In the genomic region with DNA sequence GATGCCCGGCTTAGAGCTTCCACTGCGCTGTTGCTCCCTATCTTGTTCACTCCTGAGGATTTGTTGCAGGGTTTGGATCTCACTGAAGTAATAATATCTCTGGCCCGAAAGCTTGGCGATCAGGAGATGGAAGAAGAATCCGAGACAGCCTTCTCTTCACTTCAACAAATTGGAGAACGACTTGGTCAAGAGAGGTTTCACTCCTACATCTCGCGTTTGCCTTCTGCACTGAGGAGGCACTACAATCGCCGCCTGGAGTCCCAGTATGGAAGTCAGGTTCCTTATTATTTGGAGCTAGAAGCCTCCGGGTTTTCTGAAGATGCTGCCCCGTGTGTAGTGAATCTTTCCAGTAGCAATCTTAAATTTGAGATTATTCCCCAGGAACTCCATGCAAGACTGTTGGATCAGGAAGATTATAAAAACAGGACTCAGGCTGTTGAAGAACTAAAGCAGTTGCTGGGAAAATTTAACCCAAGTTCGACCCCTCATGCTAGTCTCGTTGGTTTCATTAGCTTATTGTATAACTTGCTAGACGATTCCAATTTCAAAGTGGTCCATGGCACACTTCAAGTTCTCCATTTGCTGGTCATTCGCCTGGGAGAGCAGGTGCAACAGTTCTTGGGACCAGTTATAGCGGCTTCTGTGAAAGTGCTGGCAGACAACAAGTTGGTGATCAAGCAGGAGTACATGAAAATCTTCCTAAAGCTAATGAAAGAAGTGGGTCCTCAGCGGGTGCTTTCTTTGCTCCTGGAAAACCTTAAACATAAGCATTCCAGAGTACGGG, we compare ENCODE assay signal across 8 mouse cellular contexts. TPM values are rescaled to one million over a fixed set of nuclear protein-coding genes. Genes with fewer than 3 reads are reported as not detected.
DNase-seq lines count a peak whose midpoint lies in the region; ATAC-seq and TF ChIP-seq lines count a peak whose summit lies in the region.

No protein-coding gene starts in this region.

- peaks cover 0 to 12% of the 10 kb centered on the region in 2 experiments for H3K36me3 ChIP-seq in CH12.LX (replicated peaks in 1 of 2; ENCODE audit: control insufficient read depth in 1 of 2, insufficient read depth in 1 of 2, low read length in 1 of 2)
- no peaks in the 10 kb centered on the region; the same call in 1 of the 2 replicates for H3K36me3 ChIP-seq in embryonic facial prominence, embryonic 13.5 days

- peak; percentile 6 for DNase-seq in gastrocnemius, postnatal 14 days
- no peak for DNase-seq in gastrocnemius, adult 8-10 months (ENCODE audit: low spot score in 2 of 2)
- DNase-seq in CH12.LX (ENCODE audit: extremely low read depth), result peak; percentile 54
- DNase-seq in induced T-regulatory cell, adult 2 months (ENCODE audit: low read depth), result peak; percentile 46
- DNase-seq in lung, postnatal 10 days, result peak; percentile 10
- no peak for DNase-seq in layer of hippocampus, adult 11-12 months (ENCODE audit: low spot score)

- H3K27me3 ChIP-seq in CH12.LX (replicated peaks), result no peaks in the 10 kb centered on the region
- H3K27me3 ChIP-seq in embryonic facial prominence, embryonic 13.5 days, result no peaks in the 10 kb centered on the region

- peak overlapping the region; percentile 80 for H3K9ac ChIP-seq in CH12.LX (ENCODE audit: insufficient read depth, low read depth)
- H3K9ac ChIP-seq in embryonic facial prominence, embryonic 13.5 days, result peak overlapping the region; percentile 90

- no peak for TF ChIP-seq POLR2A in CH12.LX (IDR thresholded peaks at IDR 0.05; ENCODE audit: low read depth, low read length)

- H3K4me3 ChIP-seq in CH12.LX (replicated peaks in 1 of 3; ENCODE audit: low read depth in 2 of 3, low read length in 2 of 3, poor library complexity in 1 of 3), result peak overlapping the region; percentile 79 to 92 (median 87)
- H3K4me3 ChIP-seq in embryonic facial prominence, embryonic 13.5 days, result peak overlapping the region; percentile 89

- H3K79me2 ChIP-seq in CH12.LX (replicated peaks; ENCODE audit: control insufficient read depth, extremely low read depth, insufficient read depth, poor library complexity, severe bottlenecking), result peaks cover 71% of the 10 kb centered on the region

- no peak for TF ChIP-seq RAD21 in CH12.LX (IDR thresholded peaks at IDR 0.05; ENCODE audit: low read depth, low read length)

- 3% methylated on average over 19 of the region's 19 CpGs for WGBS in embryonic facial prominence, embryonic 13.5 days

- dilution Hi-C loops in CH12.LX (cut with MboI; ENCODE audit: extremely low pct_ligation_motif_present, extremely low pct_unique_long_range_greater_than_20kb, low sequenced_read_pairs), result no loop called here

- H3K4me1 ChIP-seq in CH12.LX (ENCODE audit: control insufficient read depth in 1 of 2, insufficient read depth in 2 of 2), result peaks cover 0 to 31% of the 10 kb centered on the region in 2 experiments; a peak in 2 of 4 replicates
- H3K4me1 ChIP-seq in embryonic facial prominence, embryonic 13.5 days, result peaks cover 39% of the 10 kb centered on the region

- in situ Hi-C loops in CH12.LX (cut with MboI; ENCODE audit: low pct_ligation_motif_present, low pct_unique_long_range_greater_than_20kb, low sequenced_read_pairs), result loop anchor here (10.0 to 25.0 kb wide), 2 partner anchors 98 to 195 kb away; partner anchors contain the start of gene Mis18bp1

- H3K27ac ChIP-seq in CH12.LX (ENCODE audit: insufficient read depth, low read depth), result no peak overlapping the region
- peak overlapping the region; percentile 86 for H3K27ac ChIP-seq in embryonic facial prominence, embryonic 13.5 days

- TF ChIP-seq CTCF in CH12.LX (conservative IDR thresholded peaks at IDR 0.05 in 1 of 2, IDR thresholded peaks at IDR 0.05 in 1 of 2; ENCODE audit: low read depth in 2 of 2, low read length in 2 of 2), result no peak

- intact Hi-C loops in gastrocnemius, postnatal 14 days (cut with DNase I; ENCODE audit: low total_unique reads), result no loop called here

- H3K4me2 ChIP-seq in CH12.LX (ENCODE audit: insufficient read depth, low read depth, poor library complexity, severe bottlenecking), result peak overlapping the region; percentile 93
- peak overlapping the region; percentile 96 for H3K4me2 ChIP-seq in embryonic facial prominence, embryonic 13.5 days

- no peak for ATAC-seq in embryonic facial prominence, embryonic 13.5 days (ENCODE audit: insufficient number of reproducible peaks, insufficient read depth, low FRiP score, low TSS enrichment, low read depth)
- ATAC-seq in megakaryocyte-erythroid progenitor cell, adult 5-6 weeks (replicated peaks; ENCODE audit: low FRiP score, low TSS enrichment, poor library complexity, severe bottlenecking), result no peak

- no peaks in the 10 kb centered on the region for H3K9me3 ChIP-seq in CH12.LX (replicated peaks; ENCODE audit: low read length)
- H3K9me3 ChIP-seq in embryonic facial prominence, embryonic 13.5 days, result no peaks in the 10 kb centered on the region

- peak; percentile 24; the same call in 1 of the 2 replicates for TF ChIP-seq EP300 in CH12.LX (IDR thresholded peaks at IDR 0.05; ENCODE audit: low read length)

TF ChIP-seq in CH12.LX, 34 proteins besides CTCF, POLR2A, EP300 and RAD21:
- TF ChIP-seq MAZ (IDR thresholded peaks at IDR 0.05; ENCODE audit: low read depth, low read length), result no peak
- TF ChIP-seq SIN3A (IDR thresholded peaks at IDR 0.05; ENCODE audit: low read length), result peak; percentile 46; the same call in 1 of the 2 replicates

RNA-seq across cellular contexts. Expression of gene Togaram1, which starts 1.2 kb away (rescaled TPM):
- total RNA-seq in gastrocnemius, postnatal 14 days (2021), result 1 to 10 TPM; 7.8 to 9.4 TPM
- total RNA-seq in gastrocnemius, adult 8-10 months (2022), result 10 to 100 TPM in 2 of 4 experiments, 1 to 10 TPM in 2; 8.2 to 11.0 (median 10.0) TPM
- total RNA-seq in CH12.LX (2012; rRNA removed), result 24.1 and 24.3 TPM in 2 replicates
- total RNA-seq in CH12.LX (2014; rRNA removed), result 29.5 and 34.4 TPM in 2 replicates
- 19.1 and 22.6 TPM in 2 replicates for polyA plus RNA-seq in CH12.LX (2012; ENCODE audit: insufficient read length, low read depth)
- 31.6 and 32.8 TPM in 2 replicates for polyA plus RNA-seq in embryonic facial prominence, embryonic 13.5 days (2015; fragmentation: Nextera tagmentation; extraction: Ambion mirVana)
- 35.6 and 36.1 TPM in 2 replicates for total RNA-seq in megakaryocyte-erythroid progenitor cell, adult 5-6 weeks (2014; fragmentation: Nextera tagmentation)
- 40.5 and 64.8 TPM in 2 replicates for total RNA-seq in megakaryocyte-erythroid progenitor cell, adult 5-6 weeks (2017)

RNA-seq across cellular contexts. Expression of gene Klhl28, which starts 1.5 kb away (rescaled TPM):
- 1 to 10 TPM; 7.7 to 9.1 TPM for total RNA-seq in gastrocnemius, postnatal 14 days (2021)
- total RNA-seq in gastrocnemius, adult 8-10 months (2022), result 10 to 100 TPM in 1 of 4 experiments, 1 to 10 TPM in 3; 7.6 to 10.9 (median 9.4) TPM
- 9.5 and 9.6 TPM in 2 replicates for total RNA-seq in CH12.LX (2012; rRNA removed)
- total RNA-seq in CH12.LX (2014; rRNA removed), result 16.2 and 17.9 TPM in 2 replicates
- polyA plus RNA-seq in CH12.LX (2012; ENCODE audit: insufficient read length, low read depth), result 13.2 and 16.6 TPM in 2 replicates
- 14.0 and 15.6 TPM in 2 replicates for polyA plus RNA-seq in embryonic facial prominence, embryonic 13.5 days (2015; fragmentation: Nextera tagmentation; extraction: Ambion mirVana)
- total RNA-seq in megakaryocyte-erythroid progenitor cell, adult 5-6 weeks (2014; fragmentation: Nextera tagmentation), result 7.3 and 7.6 TPM in 2 replicates
- total RNA-seq in megakaryocyte-erythroid progenitor cell, adult 5-6 weeks (2017), result 5.2 and 16.8 TPM in 2 replicates

RNA-seq across cellular contexts. Expression of gene Gm527, which starts 49.1 kb away (rescaled TPM):
- 1 to 10 TPM; 2.6 to 4.2 TPM for total RNA-seq in gastrocnemius, postnatal 14 days (2021)
- 1 to 10 TPM; 2.3 to 2.9 (median 2.6) TPM for total RNA-seq in gastrocnemius, adult 8-10 months (2022)
- total RNA-seq in CH12.LX (2012; rRNA removed), result 0.42 and 0.93 TPM in 2 replicates
- 2.0 and 2.6 TPM in 2 replicates for total RNA-seq in CH12.LX (2014; rRNA removed)
- polyA plus RNA-seq in CH12.LX (2012; ENCODE audit: insufficient read length, low read depth), result 1.7 and 2.0 TPM in 2 replicates
- 2.3 and 3.5 TPM in 2 replicates for polyA plus RNA-seq in embryonic facial prominence, embryonic 13.5 days (2015; fragmentation: Nextera tagmentation; extraction: Ambion mirVana)
- 2.7 and 5.4 TPM in 2 replicates for total RNA-seq in megakaryocyte-erythroid progenitor cell, adult 5-6 weeks (2014; fragmentation: Nextera tagmentation)
- 9.4 and 10.7 TPM in 2 replicates for total RNA-seq in megakaryocyte-erythroid progenitor cell, adult 5-6 weeks (2017)

Comparison
In these comparisons a context has a peak if more than half of its experiments do, and no peak if none do; other contexts are left out.
1. DNase-seq: peak in gastrocnemius, postnatal 14 days (single experiment), CH12.LX (single experiment), induced T-regulatory cell, adult 2 months (single experiment) and lung, postnatal 10 days (single experiment); none in gastrocnemius, adult 8-10 months (0 of 2) and layer of hippocampus, adult 11-12 months (single experiment).